Mouse (Mus musculus): ENCODE measurements at regions not wholly inside any gene's neighbourhood (a gene's known extent, or its start where the extent isn't known, plus 50 kb on each side); places are given as distances from the start of the nearest gene placed in this dataset.

- DNase-seq, result peak; percentile 46
Observed at GRCm38 (mm10) chr9:41665000-41665685, 459.0 kb downstream of the Sorl1 start.

GRCm38 (mm10) chr9:41660576-41660975, 463.5 kb downstream of the Sorl1 start:
- DNase-seq, result no peak

- no peak for DNase-seq
Observed at GRCm38 (mm10) chr9:41660011-41660410, 464.1 kb downstream of the Sorl1 start.

GRCm38 (mm10) chr9:41631564-41632205, 470.2 kb upstream of the Ubash3b start:
- no peak for DNase-seq

- no peak for DNase-seq
Observed at GRCm38 (mm10) chr9:41621341-41621740, 459.8 kb upstream of the Ubash3b start.

GRCm38 (mm10) chr9:41614002-41614401, 452.5 kb upstream of the Ubash3b start:
- no peak for DNase-seq

- no peak for DNase-seq
Observed at GRCm38 (mm10) chr9:41612802-41613550, 451.5 kb upstream of the Ubash3b start.

GRCm38 (mm10) chr9:41612452-41612795, 450.9 kb upstream of the Ubash3b start:
- no peak for DNase-seq

- DNase-seq, result no peak
Observed at GRCm38 (mm10) chr9:41611534-41612451, 450.3 kb upstream of the Ubash3b start.

- DNase-seq, result no peak
Observed at GRCm38 (mm10) chr9:41610347-41610746, 448.9 kb upstream of the Ubash3b start.

GRCm38 (mm10) chr9:41606136-41606535, 444.6 kb upstream of the Ubash3b start:
- DNase-seq, result no peak

GRCm38 (mm10) chr9:41604916-41605315, 443.4 kb upstream of the Ubash3b start:
- no peak for DNase-seq

- no peak for DNase-seq
Observed at GRCm38 (mm10) chr9:41600778-41601177, 439.3 kb upstream of the Ubash3b start.

- no peak for DNase-seq
Observed at GRCm38 (mm10) chr9:41599874-41600273, 438.4 kb upstream of the Ubash3b start.

GRCm38 (mm10) chr9:41595749-41596148, 434.3 kb upstream of the Ubash3b start:
- DNase-seq, result no peak

GRCm38 (mm10) chr9:41593998-41594397, 432.5 kb upstream of the Ubash3b start:
- DNase-seq, result no peak

- DNase-seq, result no peak
Observed at GRCm38 (mm10) chr9:41592900-41593690, 431.6 kb upstream of the Ubash3b start.

- no peak for DNase-seq
Observed at GRCm38 (mm10) chr9:41592101-41592500, 430.6 kb upstream of the Ubash3b start.

GRCm38 (mm10) chr9:41590164-41590563, 428.7 kb upstream of the Ubash3b start:
- no peak for DNase-seq

- DNase-seq, result no peak
Observed at GRCm38 (mm10) chr9:41588466-41589425, 427.2 kb upstream of the Ubash3b start.

GRCm38 (mm10) chr9:41587762-41588161, 426.3 kb upstream of the Ubash3b start:
- DNase-seq, result no peak
